Mouse (Mus musculus): ENCODE measurements at regions not wholly inside any gene's neighbourhood (a gene's known extent, or its start where the extent isn't known, plus 50 kb on each side); places are given as distances from the start of the nearest gene placed in this dataset.

GRCm38 (mm10) chr1:42228098-42228497 is 467.5 kb upstream of the Pou3f3 start:
- ChIA-PET CTCF (no interaction called here), POLR2A (interaction anchor here in 1 of 4 experiments (0.6 kb wide), 2 partner anchors 560 to 948 kb away, joined by 4 to 7 read pairs; no protein-coding TSS in a partner anchor)

GRCm38 (mm10) chr1:42229711-42230110 is 465.9 kb upstream of the Pou3f3 start:
- ChIA-PET POLR2A (no interaction called here), CTCF (no interaction called here)

- ChIA-PET CTCF (no interaction called here), POLR2A (interaction anchor here in 1 of 4 experiments (0.6 kb wide), 1 partner anchor 228 kb away, joined by 4 read pairs; no protein-coding TSS in a partner anchor)
These were observed 465.0 kb upstream of the Pou3f3 start for GRCm38 (mm10) chr1:42230469-42231040.

- ChIA-PET CTCF (no interaction called here), POLR2A (interaction anchor here in 2 of 4 experiments (0.6 to 0.7 kb wide), 2 partner anchors 9 to 229 kb away, joined by 4 read pairs; no protein-coding TSS in a partner anchor)
These were observed 464.5 kb upstream of the Pou3f3 start for GRCm38 (mm10) chr1:42231091-42231490.

- CTCF ChIA-PET, result no interaction called here
- POLR2A ChIA-PET, result interaction anchor here in 1 of 4 experiments (0.7 kb wide), 1 partner anchor 10 kb away, joined by 4 read pairs; no protein-coding TSS in a partner anchor
These were observed 463.7 kb upstream of the Pou3f3 start for GRCm38 (mm10) chr1:42231897-42232296.

GRCm38 (mm10) chr1:42232716-42233115 is 462.9 kb upstream of the Pou3f3 start:
- ChIA-PET POLR2A (interaction anchor here in 1 of 4 experiments (0.8 kb wide), 1 partner anchor 154 kb away, joined by 3 read pairs; no protein-coding TSS in a partner anchor), CTCF (no interaction called here)

GRCm38 (mm10) chr1:42233289-42233688 is 462.3 kb upstream of the Pou3f3 start:
- CTCF ChIA-PET, result no interaction called here
- POLR2A ChIA-PET, result interaction anchor here in 1 of 4 experiments (0.7 to 0.8 kb wide), 2 partner anchors 155 to 207 kb away, joined by 3 read pairs; no protein-coding TSS in a partner anchor

- ChIA-PET CTCF (no interaction called here), POLR2A (no interaction called here)
These were observed 459.0 kb upstream of the Pou3f3 start for GRCm38 (mm10) chr1:42236466-42237010.

- ChIA-PET POLR2A (no interaction called here), CTCF (no interaction called here)
These were observed 457.2 kb upstream of the Pou3f3 start for GRCm38 (mm10) chr1:42238408-42238807.

GRCm38 (mm10) chr1:42241172-42241571 is 454.4 kb upstream of the Pou3f3 start:
- POLR2A ChIA-PET, result interaction anchor here in 2 of 4 experiments (0.5 to 1.2 kb wide), 2 partner anchors 8 to 144 kb away, joined by 3 read pairs; no protein-coding TSS in a partner anchor

GRCm38 (mm10) chr1:42241601-42242220 is 453.9 kb upstream of the Pou3f3 start:
- CTCF ChIA-PET, result interaction anchor here in 2 of 4 experiments (0.6 to 0.7 kb wide), 2 partner anchors 451 to 501 kb away, joined by 3 read pairs; no protein-coding TSS in a partner anchor
- POLR2A ChIA-PET, result interaction anchor here in 1 of 4 experiments (0.5 kb wide), 1 partner anchor 145 kb away, joined by 3 read pairs; no protein-coding TSS in a partner anchor

More at GRCm38 (mm10) chr1:42241172-42241571, 454.4 kb upstream of the Pou3f3 start:
- CTCF ChIA-PET, result no interaction called here

- ChIA-PET POLR2A (no interaction called here), CTCF (interaction anchor here in 1 of 4 experiments (0.7 kb wide), 1 partner anchor 503 kb away, joined by 3 read pairs; no protein-coding TSS in a partner anchor)
These were observed 452.7 kb upstream of the Pou3f3 start for GRCm38 (mm10) chr1:42242586-42243457.

GRCm38 (mm10) chr1:42243458-42243855 is 452.1 kb upstream of the Pou3f3 start:
- ChIA-PET POLR2A (interaction anchor here in 1 of 4 experiments (0.7 kb wide), 1 partner anchor 61 kb away, joined by 4 read pairs; no protein-coding TSS in a partner anchor), CTCF (no interaction called here)

- ChIA-PET CTCF (no interaction called here), POLR2A (interaction anchor here in 1 of 4 experiments (0.7 kb wide), 1 partner anchor 61 kb away, joined by 4 read pairs; no protein-coding TSS in a partner anchor)
These were observed 451.7 kb upstream of the Pou3f3 start for GRCm38 (mm10) chr1:42243878-42244277.

GRCm38 (mm10) chr1:42252386-42252785 is 443.2 kb upstream of the Pou3f3 start:
- ChIA-PET POLR2A (interaction anchor here in 1 of 4 experiments (0.6 kb wide), 1 partner anchor 247 kb away, joined by 3 read pairs; no protein-coding TSS in a partner anchor), CTCF (no interaction called here)

- CTCF ChIA-PET, result no interaction called here
These were observed 441.8 kb upstream of the Pou3f3 start for GRCm38 (mm10) chr1:42253786-42254185.

GRCm38 (mm10) chr1:42256911-42257595 is 438.5 kb upstream of the Pou3f3 start:
- ChIA-PET CTCF (interaction anchor here in 1 of 4 experiments (1.1 kb wide), 1 partner anchor 17 kb away, joined by 4 read pairs; no protein-coding TSS in a partner anchor), POLR2A (interaction anchor here in 1 of 4 experiments (0.5 to 1.0 kb wide), 2 partner anchors 9 to 77 kb away, joined by 4 to 7 read pairs; no protein-coding TSS in a partner anchor)

More at GRCm38 (mm10) chr1:42253786-42254185, 441.8 kb upstream of the Pou3f3 start:
- POLR2A ChIA-PET, result no interaction called here
